Mouse (Mus musculus): ENCODE results near the gene Cyth1.

GRCm38 (mm10) chr11:118174752-118175151, 73.6 kb downstream of the Cyth1 start:
- TF ChIP-seq CTCF (IDR thresholded peaks at IDR 0.05; ENCODE audit: extremely low read depth, insufficient read depth, insufficient read length, insufficient replicate concordance) = no peak
- no peak for TF ChIP-seq POLR2A (IDR thresholded peaks at IDR 0.05; ENCODE audit: low read depth, low read length)
